Mouse (Mus musculus) cerebellum, adult 2 months (tissue): ENCODE measurements at regions not wholly inside any gene's neighbourhood (a gene's known extent, or its start where the extent isn't known, plus 50 kb on each side); places are given as distances from the start of the nearest gene placed in this dataset.

Source experiments
- CTCF ChIP-seq: fragments of 200-500 bp; IDR thresholded peaks from 2 replicates; pipeline ENCODE4 v1.5.1; 2011; ENCODE audit warnings: low read depth, mild to moderate bottlenecking, control low read depth, low read length, moderate library complexity, borderline replicate concordance; ENCODE audit not compliant: insufficient read depth
- POLR2A ChIP-seq: fragments of 200-500 bp; IDR thresholded peaks from 2 replicates; pipeline ENCODE4 v1.6.1; 2011; ENCODE audit warnings: low read length, control low read depth, borderline replicate concordance; ENCODE audit not compliant: insufficient read depth

- peak; percentile 57; the same call in 1 of the 2 replicates for TF ChIP-seq CTCF
- TF ChIP-seq POLR2A, result no peak
These were observed 140.9 kb downstream of the Nucb2 start for GRCm38 (mm10) chr7:116644902-116645650.
